Mouse (Mus musculus): ENCODE results near the gene Mark3. TPM values are rescaled to one million over a fixed set of nuclear protein-coding genes. Genes with fewer than 3 reads are reported as not detected.
"Not testable (repeated sequence)": the region's sequence is repeated elsewhere in the genome, so short reads cannot be mapped to it uniquely, and the experiment has no call there.

The Mark3 gene
- polyA plus RNA-seq, 1 experiment from 2014 or later: 73.6 TPM

DNA sequence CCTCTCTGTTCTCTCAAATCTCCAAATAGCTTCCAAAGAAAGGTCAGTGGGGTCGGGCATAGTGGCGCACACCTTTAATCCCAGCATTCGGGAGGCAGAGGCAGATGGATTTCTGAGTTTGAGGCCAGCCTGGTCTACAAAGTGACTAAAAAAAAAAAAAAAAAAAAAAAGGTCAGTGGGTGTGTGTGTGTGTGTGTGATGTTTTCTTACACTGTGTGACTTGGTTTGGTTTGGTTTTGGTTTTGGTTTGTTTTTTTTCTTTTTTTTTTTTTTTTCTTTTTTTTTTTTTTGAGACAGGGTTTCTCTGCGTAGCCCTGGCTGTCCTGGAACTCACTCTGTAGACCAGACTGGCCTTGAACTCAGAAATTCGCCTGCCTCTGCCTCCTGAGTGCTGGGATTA, 18.4 kb upstream of the Mark3 start:
- not testable (repeated sequence) for H3K9ac ChIP-seq (ENCODE audit: low read depth, low read length); H3K4me3 ChIP-seq (ENCODE audit: low read length); H3K36me3 ChIP-seq (ENCODE audit: control insufficient read depth, insufficient read depth, low read length); H3K9me3 ChIP-seq (ENCODE audit: control insufficient read depth, low read length); H3K27ac ChIP-seq (ENCODE audit: low read depth, low read length); H3K4me2 ChIP-seq (replicated peaks; ENCODE audit: low read depth, low read length); ATAC-seq (ENCODE audit: low FRiP score, low TSS enrichment); H3K27me3 ChIP-seq (ENCODE audit: control insufficient read depth, insufficient read depth, low read length); H3K4me1 ChIP-seq (ENCODE audit: control insufficient read depth, insufficient read depth, low read length)
- WGBS: 83% methylated on average over 4 of the region's 5 CpGs

DNA sequence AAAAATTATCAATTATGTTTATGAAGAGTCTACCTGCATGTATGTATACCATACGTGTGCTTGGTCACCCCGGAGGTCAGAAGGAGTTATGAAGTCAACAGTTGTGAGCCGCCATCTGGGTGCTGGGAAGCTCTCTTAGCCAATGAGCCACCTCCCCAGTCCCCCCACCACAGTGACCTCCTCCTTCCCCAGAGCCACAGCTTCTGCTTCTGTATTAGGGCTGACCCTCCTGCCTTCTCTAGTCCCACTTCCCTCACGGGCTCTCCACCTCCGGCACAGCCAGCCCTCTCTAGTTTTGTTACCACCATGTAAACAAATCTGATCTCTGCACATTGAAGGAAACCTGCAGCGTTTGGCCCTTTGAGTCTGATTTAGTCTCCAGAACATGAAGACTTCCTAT, 16.8 kb upstream of the Mark3 start:
- H3K9ac ChIP-seq (ENCODE audit: low read depth, low read length): no peak overlapping the region
- no peak overlapping the region for H3K27ac ChIP-seq (ENCODE audit: low read depth, low read length)
- no peaks in the 10 kb centered on the region for H3K36me3 ChIP-seq (ENCODE audit: control insufficient read depth, insufficient read depth, low read length)
- no peaks in the 10 kb centered on the region for H3K27me3 ChIP-seq (ENCODE audit: control insufficient read depth, insufficient read depth, low read length)
- 56% methylated on average over 6 of the region's 6 CpGs for WGBS
- ATAC-seq (ENCODE audit: low FRiP score, low TSS enrichment): no peak
- no peaks in the 10 kb centered on the region for H3K9me3 ChIP-seq (ENCODE audit: control insufficient read depth, low read length)
- 0 out of 2 replicates have a peak, but pooled peaks cover 6% of the 10 kb centered on the region for H3K4me1 ChIP-seq (ENCODE audit: control insufficient read depth, insufficient read depth, low read length)
- no peak overlapping the region for H3K4me2 ChIP-seq (replicated peaks; ENCODE audit: low read depth, low read length)
- no peak overlapping the region for H3K4me3 ChIP-seq (ENCODE audit: low read length)

GRCm38 (mm10) chr12:111558655-111559054, 15.7 kb upstream of the Mark3 start:
- no peaks in the 10 kb centered on the region for H3K27me3 ChIP-seq (ENCODE audit: control insufficient read depth, insufficient read depth, low read length)
- ATAC-seq (ENCODE audit: low FRiP score, low TSS enrichment): no peak
- 0 out of 2 replicates have a peak, but pooled peaks cover 6% of the 10 kb centered on the region for H3K4me1 ChIP-seq (ENCODE audit: control insufficient read depth, insufficient read depth, low read length)
- WGBS: 45% methylated on average over 2 of the region's 2 CpGs
- H3K9ac ChIP-seq (ENCODE audit: low read depth, low read length): no peak overlapping the region
- no peak overlapping the region for H3K4me3 ChIP-seq (ENCODE audit: low read length)
- H3K36me3 ChIP-seq (ENCODE audit: control insufficient read depth, insufficient read depth, low read length): no peaks in the 10 kb centered on the region
- H3K27ac ChIP-seq (ENCODE audit: low read depth, low read length): no peak overlapping the region
- no peaks in the 10 kb centered on the region for H3K9me3 ChIP-seq (ENCODE audit: control insufficient read depth, low read length)
- H3K4me2 ChIP-seq (replicated peaks; ENCODE audit: low read depth, low read length): no peak overlapping the region

- no peaks in the 10 kb centered on the region for H3K36me3 ChIP-seq (ENCODE audit: control insufficient read depth, insufficient read depth, low read length)
- no peak; the same call in 1 of the 2 replicates for ATAC-seq (ENCODE audit: low FRiP score, low TSS enrichment)
- H3K9me3 ChIP-seq (ENCODE audit: control insufficient read depth, low read length): no peaks in the 10 kb centered on the region
- 0 out of 2 replicates have a peak, but pooled peaks cover 6% of the 10 kb centered on the region for H3K4me1 ChIP-seq (ENCODE audit: control insufficient read depth, insufficient read depth, low read length)
- no peak overlapping the region for H3K27ac ChIP-seq (ENCODE audit: low read depth, low read length)
- no peak overlapping the region for H3K4me3 ChIP-seq (ENCODE audit: low read length)
- WGBS: 48% methylated on average over 18 of the region's 18 CpGs
- H3K27me3 ChIP-seq (ENCODE audit: control insufficient read depth, insufficient read depth, low read length): no peaks in the 10 kb centered on the region
- peak overlapping the region; percentile 29 for H3K4me2 ChIP-seq (replicated peaks; ENCODE audit: low read depth, low read length)
- H3K9ac ChIP-seq (ENCODE audit: low read depth, low read length): no peak overlapping the region; the same call in 1 of the 2 replicates
Measured at GRCm38 (mm10) chr12:111559647-111560258, 14.6 kb upstream of the Mark3 start.

- no peaks in the 10 kb centered on the region for H3K9me3 ChIP-seq (ENCODE audit: control insufficient read depth, low read length)
- 0 out of 2 replicates have a peak, but pooled peaks cover 6% of the 10 kb centered on the region for H3K4me1 ChIP-seq (ENCODE audit: control insufficient read depth, insufficient read depth, low read length)
- ATAC-seq (ENCODE audit: low FRiP score, low TSS enrichment): no peak
- no peaks in the 10 kb centered on the region for H3K36me3 ChIP-seq (ENCODE audit: control insufficient read depth, insufficient read depth, low read length)
- no peak overlapping the region for H3K9ac ChIP-seq (ENCODE audit: low read depth, low read length)
- no peak overlapping the region for H3K27ac ChIP-seq (ENCODE audit: low read depth, low read length)
- H3K4me3 ChIP-seq (ENCODE audit: low read length): no peak overlapping the region
- WGBS: 71% methylated on average over 5 of the region's 5 CpGs
- no peak overlapping the region for H3K4me2 ChIP-seq (replicated peaks; ENCODE audit: low read depth, low read length)
- H3K27me3 ChIP-seq (ENCODE audit: control insufficient read depth, insufficient read depth, low read length): no peaks in the 10 kb centered on the region
Measured at GRCm38 (mm10) chr12:111560286-111560685, 14.0 kb upstream of the Mark3 start.

DNA sequence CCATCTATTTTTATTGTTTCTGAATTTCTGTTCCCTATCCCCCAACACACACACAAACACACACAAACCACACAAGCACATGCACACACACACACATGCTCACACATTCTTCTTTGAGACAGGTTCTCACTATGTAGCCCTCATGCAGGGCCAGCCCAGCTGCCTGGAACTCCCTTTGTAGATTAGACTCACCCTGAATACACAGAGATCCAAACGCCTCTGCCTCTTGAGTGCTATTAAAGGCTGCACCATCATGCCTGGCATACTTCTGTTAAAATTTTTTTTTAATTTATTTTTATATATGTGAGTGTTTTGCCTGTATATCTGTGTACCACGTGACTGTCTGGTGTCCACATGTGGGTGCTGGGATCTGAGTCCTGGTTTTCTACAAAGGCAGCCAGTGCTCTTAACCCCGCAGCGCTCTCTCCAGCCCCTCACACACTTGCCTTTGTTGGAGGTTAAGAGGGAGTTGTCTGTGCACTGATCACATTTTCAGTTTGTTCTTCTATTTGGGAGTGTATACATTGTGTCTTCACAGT, 12.0 kb upstream of the Mark3 start:
- Histone ChIP-seq H3K27ac (ENCODE audit: low read depth, low read length) (no peak overlapping the region), H3K4me1 (ENCODE audit: control insufficient read depth, insufficient read depth, low read length) (0 out of 2 replicates have a peak, but pooled peaks cover 6% of the 10 kb centered on the region), H3K4me3 (ENCODE audit: low read length) (no peak overlapping the region), H3K9ac (ENCODE audit: low read depth, low read length) (no peak overlapping the region), H3K4me2 (replicated peaks; ENCODE audit: low read depth, low read length) (no peak overlapping the region), H3K9me3 (ENCODE audit: control insufficient read depth, low read length) (no peaks in the 10 kb centered on the region), H3K36me3 (ENCODE audit: control insufficient read depth, insufficient read depth, low read length) (no peaks in the 10 kb centered on the region), H3K27me3 (ENCODE audit: control insufficient read depth, insufficient read depth, low read length) (no peaks in the 10 kb centered on the region)
- WGBS: 53% methylated on average over 4 of the region's 4 CpGs
- no peak for ATAC-seq (ENCODE audit: low FRiP score, low TSS enrichment)

GRCm38 (mm10) chr12:111563076-111563629, 11.2 kb upstream of the Mark3 start:
- H3K4me1 ChIP-seq (ENCODE audit: control insufficient read depth, insufficient read depth, low read length): 0 out of 2 replicates have a peak, but pooled peaks cover 6% of the 10 kb centered on the region
- no peak overlapping the region for H3K4me2 ChIP-seq (replicated peaks; ENCODE audit: low read depth, low read length)
- ATAC-seq (ENCODE audit: low FRiP score, low TSS enrichment): 0 out of 2 replicates have a peak, but pooled peaks have one; percentile 20
- no peak overlapping the region for H3K9ac ChIP-seq (ENCODE audit: low read depth, low read length)
- H3K27me3 ChIP-seq (ENCODE audit: control insufficient read depth, insufficient read depth, low read length): no peaks in the 10 kb centered on the region
- no peaks in the 10 kb centered on the region for H3K36me3 ChIP-seq (ENCODE audit: control insufficient read depth, insufficient read depth, low read length)
- H3K9me3 ChIP-seq (ENCODE audit: control insufficient read depth, low read length): no peaks in the 10 kb centered on the region
- H3K4me3 ChIP-seq (ENCODE audit: low read length): no peak overlapping the region
- WGBS: 42% methylated on average over 5 of the region's 5 CpGs
- no peak overlapping the region for H3K27ac ChIP-seq (ENCODE audit: low read depth, low read length)

DNA sequence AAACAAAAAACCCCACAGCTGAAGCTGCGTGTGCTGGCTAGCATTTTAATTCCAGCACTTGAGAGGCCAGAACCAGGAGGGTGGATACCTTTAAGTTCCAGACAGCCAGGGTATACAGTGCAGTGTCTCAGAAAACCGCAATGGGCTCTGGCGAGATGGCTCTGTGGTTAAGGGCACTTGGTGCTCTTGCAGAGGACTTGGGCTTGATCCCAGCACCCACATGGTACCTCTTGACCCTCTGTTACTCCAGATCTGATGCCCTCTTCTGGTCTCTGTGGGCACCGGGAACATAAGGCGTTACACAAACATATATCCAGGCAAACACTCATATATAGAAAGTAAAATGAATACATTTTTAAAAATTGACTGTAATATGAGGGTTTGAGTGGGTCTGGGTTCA, 9.0 kb upstream of the Mark3 start:
- whole genome bisulfite sequencing: 74% methylated on average over 5 of the region's 5 CpGs
- no peaks in the 10 kb centered on the region for H3K27me3 ChIP-seq (ENCODE audit: control insufficient read depth, insufficient read depth, low read length)
- no peaks in the 10 kb centered on the region for H3K9me3 ChIP-seq (ENCODE audit: control insufficient read depth, low read length)
- H3K27ac ChIP-seq (ENCODE audit: low read depth, low read length): no peak overlapping the region
- no peaks in the 10 kb centered on the region for H3K36me3 ChIP-seq (ENCODE audit: control insufficient read depth, insufficient read depth, low read length)
- no peak overlapping the region for H3K4me2 ChIP-seq (replicated peaks; ENCODE audit: low read depth, low read length)
- H3K4me1 ChIP-seq (ENCODE audit: control insufficient read depth, insufficient read depth, low read length): 0 out of 2 replicates have a peak, but pooled peaks cover 3% of the 10 kb centered on the region
- no peak for ATAC-seq (ENCODE audit: low FRiP score, low TSS enrichment)
- no peak overlapping the region for H3K9ac ChIP-seq (ENCODE audit: low read depth, low read length)
- H3K4me3 ChIP-seq (ENCODE audit: low read length): no peak overlapping the region

GRCm38 (mm10) chr12:111568836-111569235, 5.5 kb upstream of the Mark3 start:
- H3K27me3 ChIP-seq (ENCODE audit: control insufficient read depth, insufficient read depth, low read length): no peaks in the 10 kb centered on the region
- no peaks in the 10 kb centered on the region for H3K36me3 ChIP-seq (ENCODE audit: control insufficient read depth, insufficient read depth, low read length)
- 48% methylated on average over 11 of the region's 11 CpGs for WGBS
- ATAC-seq (ENCODE audit: low FRiP score, low TSS enrichment): peak; percentile 15; the same call in 1 of the 2 replicates
- H3K27ac ChIP-seq (ENCODE audit: low read depth, low read length): no peak overlapping the region
- no peak overlapping the region for H3K4me3 ChIP-seq (ENCODE audit: low read length)
- peaks cover 16% of the 10 kb centered on the region; the same call in 1 of the 2 replicates for H3K4me1 ChIP-seq (ENCODE audit: control insufficient read depth, insufficient read depth, low read length)
- no peak overlapping the region for H3K4me2 ChIP-seq (replicated peaks; ENCODE audit: low read depth, low read length)
- H3K9ac ChIP-seq (ENCODE audit: low read depth, low read length): no peak overlapping the region
- no peaks in the 10 kb centered on the region for H3K9me3 ChIP-seq (ENCODE audit: control insufficient read depth, low read length)

All from kidney, embryonic 14.5 days (tissue).